Mouse (Mus musculus) right cerebral cortex, adult 18-20 months (tissue): ENCODE data around the gene Tssk2.

Source experiments
- DNase-seq: peaks from one replicate; pipeline ENCODE4 v3.0.0; 2022; ENCODE audit warnings: mixed read lengths

Gene Tssk2

GRCm38 (mm10) chr16:17914307-17915249, 16.1 kb downstream of the Tssk2 start, which contains the start of gene Gsc2:
Gene Gsc2 (minus strand): TSS chr16:17915059.
- DNase-seq = peak; percentile 13

DNA sequence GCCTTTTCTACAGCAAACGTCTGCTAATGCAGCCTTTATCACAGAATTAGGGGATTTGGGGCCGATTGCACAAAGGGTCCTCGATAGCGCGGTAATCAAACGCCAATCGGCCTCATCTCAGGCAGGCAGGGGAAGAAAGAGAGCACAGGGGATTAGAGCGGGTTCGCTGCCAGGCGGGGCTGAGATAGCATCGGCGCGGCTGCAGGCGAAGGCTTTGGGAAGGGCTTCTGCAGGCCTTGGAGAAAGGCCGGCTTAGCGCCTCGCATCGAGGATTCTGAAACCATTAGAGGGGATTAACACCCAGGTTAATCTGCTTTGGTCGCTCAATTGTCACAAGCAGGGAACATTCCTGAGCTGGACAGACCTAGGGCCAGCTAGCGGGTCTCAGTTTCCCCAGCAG, 22.1 kb downstream of the Tssk2 start:
- no peak for DNase-seq

DNA sequence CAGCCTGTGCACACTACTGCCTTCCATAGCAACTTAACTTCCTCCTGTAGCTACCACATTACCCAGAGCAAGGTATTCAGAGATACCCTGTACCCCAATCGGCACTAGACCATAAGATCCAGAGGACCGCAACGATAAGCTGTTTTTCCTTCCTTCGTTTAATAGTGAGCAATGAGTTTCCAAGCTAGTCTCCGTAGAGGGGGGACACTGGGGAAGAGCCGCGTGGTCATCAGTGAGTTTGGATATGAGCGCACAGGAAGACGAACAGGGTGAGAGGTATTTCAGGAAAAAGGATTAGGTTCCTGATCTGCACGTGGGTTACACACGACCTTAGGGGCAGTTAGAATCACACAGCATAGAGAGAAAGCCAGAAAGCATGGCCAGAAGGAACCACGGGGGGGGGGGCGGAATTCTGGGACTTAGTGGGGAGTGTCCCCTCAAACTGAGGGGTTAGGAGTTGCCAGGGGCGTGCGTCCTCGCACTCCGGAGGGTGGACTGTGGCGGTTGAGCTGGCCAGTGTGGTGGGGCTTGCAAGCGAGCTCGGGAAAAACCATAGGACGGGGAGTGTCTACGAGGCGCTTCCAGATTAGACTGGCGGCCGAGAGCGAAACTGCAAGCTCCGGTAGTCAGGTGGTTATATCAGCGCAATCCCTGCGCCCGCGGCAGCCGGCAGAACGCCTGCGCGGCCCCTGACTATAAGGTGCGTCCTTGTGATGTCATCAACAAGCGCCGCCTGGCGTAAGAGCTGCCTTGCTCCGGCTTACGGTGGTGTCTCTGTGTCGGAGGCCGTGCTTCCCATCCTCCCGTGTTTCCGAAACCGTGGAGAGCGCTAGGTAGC, 23.1 kb downstream of the Tssk2 start:
- DNase-seq = peak; percentile 96

DNA sequence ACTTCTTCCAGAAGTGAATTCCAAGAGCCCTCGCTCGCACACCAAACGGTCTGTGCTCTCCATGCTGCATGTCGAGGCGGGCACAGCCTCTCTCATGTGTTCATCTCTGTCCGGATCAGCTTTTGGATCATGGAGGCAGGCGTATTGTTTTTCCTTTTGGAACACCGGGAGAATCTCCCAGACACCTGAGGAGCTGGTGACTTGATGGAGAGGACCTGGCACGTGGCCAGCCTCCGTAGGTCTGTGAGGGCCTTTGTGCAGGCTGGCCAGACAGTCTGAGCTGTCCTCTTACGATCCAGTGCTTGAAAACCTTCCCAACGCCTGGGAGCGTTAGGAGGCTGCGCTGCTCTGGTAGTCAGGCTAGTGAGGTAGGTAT, 23.7 kb downstream of the Tssk2 start:
- peak; percentile 18 for DNase-seq

GRCm38 (mm10) chr16:17927351-17928082, 29.1 kb downstream of the Tssk2 start:
- peak; percentile 26 for DNase-seq

- DNase-seq = peak; percentile 88
Observed at GRCm38 (mm10) chr16:17928087-17928580, 29.7 kb downstream of the Tssk2 start, which contains the start of gene Slc25a1. Gene Slc25a1 (minus strand): TSS chr16:17928219.

- peak; percentile 46 for DNase-seq
Observed at GRCm38 (mm10) chr16:17928627-17929104, 30.2 kb downstream of the Tssk2 start.

GRCm38 (mm10) chr16:17929211-17929610, 30.8 kb downstream of the Tssk2 start:
- no peak for DNase-seq

- DNase-seq = no peak
Observed at GRCm38 (mm10) chr16:17929631-17930030, 31.2 kb downstream of the Tssk2 start.

DNA sequence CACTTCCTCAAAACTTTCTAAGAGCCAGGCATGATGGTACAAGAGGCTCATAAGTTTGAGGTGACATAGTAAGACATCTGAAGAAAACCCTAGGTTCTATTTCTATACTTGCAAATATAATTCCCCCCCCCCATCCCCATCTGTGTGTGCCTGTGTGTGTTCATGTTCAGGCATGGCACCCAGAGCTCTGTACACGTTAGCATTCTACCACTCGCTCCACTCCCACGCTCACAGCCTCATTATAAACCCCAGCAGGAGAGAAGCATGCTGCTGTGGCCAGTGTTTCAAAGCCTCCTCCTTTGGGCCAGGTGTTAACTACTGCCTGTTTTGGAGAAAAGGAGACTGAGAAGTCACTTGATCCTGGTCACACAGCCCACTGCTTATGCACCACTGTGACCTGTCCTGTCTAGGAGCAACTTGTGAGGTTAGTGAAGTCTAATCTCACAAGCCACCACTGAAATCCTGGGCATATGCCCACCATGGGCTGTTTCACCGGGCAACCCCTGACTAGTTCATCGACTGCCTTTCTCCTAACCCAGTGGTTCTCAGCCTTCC, 33.5 kb downstream of the Tssk2 start:
- no peak for DNase-seq

GRCm38 (mm10) chr16:17933594-17934444, 35.4 kb downstream of the Tssk2 start:
- no peak for DNase-seq

GRCm38 (mm10) chr16:17934445-17934910, 36.0 kb downstream of the Tssk2 start:
- DNase-seq = no peak

GRCm38 (mm10) chr16:17936776-17937175, 38.3 kb downstream of the Tssk2 start:
- DNase-seq = no peak

DNA sequence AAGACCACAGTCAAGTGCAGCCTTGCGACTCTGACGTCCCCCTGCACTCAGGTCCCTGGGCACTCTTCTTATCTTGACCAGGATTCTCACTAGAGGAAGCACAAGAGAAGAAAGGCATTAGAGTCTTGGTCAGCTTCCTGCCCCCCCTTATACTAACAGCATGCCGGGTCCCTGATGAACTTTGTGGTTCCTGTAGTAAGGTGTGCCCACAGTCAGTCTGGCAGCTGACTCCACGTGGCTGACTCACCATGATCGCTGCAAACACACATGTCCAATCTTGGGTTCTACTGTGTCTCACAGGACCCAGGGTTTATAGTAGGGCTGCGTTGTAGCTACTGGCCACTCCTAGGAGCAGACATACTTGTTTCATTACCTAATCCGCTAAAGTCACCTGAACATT, 39.8 kb downstream of the Tssk2 start:
- DNase-seq = no peak

GRCm38 (mm10) chr16:17938821-17939220, 40.4 kb downstream of the Tssk2 start:
- peak; percentile 53 for DNase-seq

GRCm38 (mm10) chr16:17939255-17939751, 40.9 kb downstream of the Tssk2 start:
- no peak for DNase-seq

DNA sequence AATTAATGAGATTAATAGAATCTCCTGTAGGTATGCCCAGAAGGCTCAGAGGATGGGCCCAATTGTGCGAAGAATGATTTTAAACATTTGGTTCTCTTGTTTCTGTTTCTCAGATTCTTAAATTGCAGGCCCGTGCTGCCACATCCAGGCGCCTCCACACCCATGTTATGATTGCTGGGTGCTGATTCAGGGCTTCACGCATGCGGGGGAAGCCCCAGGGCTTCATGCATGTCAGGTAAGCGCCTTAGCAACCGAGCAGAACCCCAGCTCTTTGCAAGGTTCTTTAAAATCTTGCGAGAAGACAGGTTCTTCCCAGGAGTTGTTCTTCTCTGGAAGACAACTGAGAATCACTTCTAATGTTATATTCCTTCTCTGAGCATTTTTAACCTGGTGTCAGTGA, 45.0 kb downstream of the Tssk2 start:
- no peak for DNase-seq

- DNase-seq = no peak
Observed at GRCm38 (mm10) chr16:17945081-17945831, 46.8 kb downstream of the Tssk2 start.

- DNase-seq = no peak
Observed at GRCm38 (mm10) chr16:17949421-17949877, 51.0 kb downstream of the Tssk2 start.
